ENCODE assay signal across 10 mouse cellular contexts in the genomic region with DNA sequence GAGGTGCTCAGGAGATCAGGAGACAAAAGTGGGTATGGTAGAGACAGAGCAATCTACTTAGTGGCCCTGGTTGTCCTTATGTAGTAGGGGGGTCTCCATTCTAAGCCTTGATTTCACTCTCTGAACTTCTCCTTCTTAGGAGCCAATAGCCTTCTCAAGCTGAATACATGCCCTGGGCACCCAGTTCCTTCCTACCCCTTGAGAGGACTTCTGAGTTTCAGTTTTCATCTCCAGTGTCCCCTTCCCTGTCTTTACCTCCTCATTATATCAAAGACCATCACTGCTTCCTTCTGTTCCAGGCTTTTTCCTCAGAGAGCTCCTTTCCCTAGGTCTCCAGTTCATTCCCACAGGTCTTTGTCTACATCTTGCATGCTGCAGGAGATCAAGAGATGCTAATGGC. TPM values are rescaled to one million over a fixed set of nuclear protein-coding genes. Genes with fewer than 3 reads are reported as not detected.
DNase-seq lines count a peak whose midpoint lies in the region; ATAC-seq lines count a peak whose summit lies in the region.
"Had no signal": no experiment of that assay in that cellular context is flagged by ENCODE, and none has a peak within 500 bp of the region (broad histone marks: within the 10 kb centered on the region; RNA-seq: fewer than 3 reads in every experiment).

No protein-coding gene starts in this region.

- no peak overlapping the region; a peak in 1 of 4 replicates for H3K27ac ChIP-seq in heart, embryonic 14.5 days (replicated peaks in 1 of 2; ENCODE audit: control insufficient read depth in 1 of 2, insufficient read depth in 1 of 2, low read depth in 2 of 2, low read length in 2 of 2)
- no peak overlapping the region for H3K27ac ChIP-seq in hindbrain, embryonic 16.5 days (ENCODE audit: low read depth, low read length)
- no peak overlapping the region for H3K27ac ChIP-seq in midbrain, embryonic 14.5 days (replicated peaks; ENCODE audit: low read depth, low read length)

- peak overlapping the region; percentile 85 for H3K4me2 ChIP-seq in heart, embryonic 14.5 days (ENCODE audit: low read length)
- peak overlapping the region; percentile 89 for H3K4me2 ChIP-seq in hindbrain, embryonic 16.5 days (ENCODE audit: low read length)
- peak overlapping the region; percentile 79 for H3K4me2 ChIP-seq in midbrain, embryonic 14.5 days (ENCODE audit: low read length)

- ATAC-seq in heart, embryonic 14.5 days (ENCODE audit: insufficient number of reproducible peaks, insufficient read depth, low FRiP score, low read depth): no peak
- peak; percentile 34; the same call in 1 of the 2 replicates for ATAC-seq in common myeloid progenitor, adult 5-6 weeks (replicated peaks; ENCODE audit: low read depth, poor library complexity, severe bottlenecking)
- ATAC-seq in hindbrain, embryonic 16.5 days: no peak
- no peak for ATAC-seq in midbrain, embryonic 14.5 days (ENCODE audit: low FRiP score, low TSS enrichment)
- ATAC-seq in megakaryocyte-erythroid progenitor cell, adult 5-6 weeks (replicated peaks; ENCODE audit: low FRiP score, low TSS enrichment, poor library complexity, severe bottlenecking): no peak

- no peak for DNase-seq in heart, adult 18-20 months
- no peak for DNase-seq in midbrain, embryonic 14.5 days
- no peak for DNase-seq in gastrocnemius, adult 8-10 months (ENCODE audit: low spot score in 2 of 2)
- DNase-seq in cerebellum, adult 18-20 months: no peak

- no peaks in the 10 kb centered on the region for H3K9me3 ChIP-seq in heart, embryonic 14.5 days (ENCODE audit: control insufficient read depth, low read length)
- no peaks in the 10 kb centered on the region for H3K9me3 ChIP-seq in hindbrain, embryonic 16.5 days (ENCODE audit: control insufficient read depth, low read length)
- no peaks in the 10 kb centered on the region for H3K9me3 ChIP-seq in midbrain, embryonic 14.5 days (ENCODE audit: control insufficient read depth, low read length)

- H3K27me3 ChIP-seq in heart, embryonic 14.5 days (ENCODE audit: control insufficient read depth, insufficient read depth, low read length): peaks cover 45% of the 10 kb centered on the region
- H3K27me3 ChIP-seq in hindbrain, embryonic 16.5 days (replicated peaks; ENCODE audit: control insufficient read depth, insufficient read depth, low read length): peaks cover 46% of the 10 kb centered on the region
- peaks cover 61% of the 10 kb centered on the region for H3K27me3 ChIP-seq in midbrain, embryonic 14.5 days (ENCODE audit: control insufficient read depth, insufficient read depth, low read length)

- H3K4me1 ChIP-seq in heart, embryonic 14.5 days (ENCODE audit: control insufficient read depth in 2 of 2, insufficient read depth in 2 of 2, low read length in 2 of 2): peaks cover 0 to 15% of the 10 kb centered on the region in 2 experiments; a peak in 2 of 4 replicates
- peaks cover 13% of the 10 kb centered on the region; the same call in 1 of the 2 replicates for H3K4me1 ChIP-seq in hindbrain, embryonic 16.5 days (ENCODE audit: control insufficient read depth, insufficient read depth, low read depth, low read length)
- H3K4me1 ChIP-seq in midbrain, embryonic 14.5 days (ENCODE audit: control insufficient read depth, insufficient read depth, low read length): peaks cover 15% of the 10 kb centered on the region; the same call in 1 of the 2 replicates

- H3K4me3 ChIP-seq in heart, embryonic 14.5 days (ENCODE audit: control insufficient read depth in 1 of 2, insufficient read depth in 1 of 2, low read depth in 1 of 2, low read length in 2 of 2): peak overlapping the region; percentile 65 to 66; a peak in 3 of 4 replicates
- peak overlapping the region; percentile 54 for H3K4me3 ChIP-seq in hindbrain, embryonic 16.5 days (ENCODE audit: low read length)
- H3K4me3 ChIP-seq in midbrain, embryonic 14.5 days (replicated peaks; ENCODE audit: low read depth, low read length): peak overlapping the region; percentile 42

- no peak overlapping the region; the same call in 1 of the 2 replicates for H3K9ac ChIP-seq in heart, embryonic 14.5 days (ENCODE audit: low read length)
- H3K9ac ChIP-seq in hindbrain, embryonic 16.5 days (ENCODE audit: low read depth, low read length): peak overlapping the region; percentile 70; the same call in 1 of the 2 replicates
- peak overlapping the region; percentile 56; the same call in 1 of the 2 replicates for H3K9ac ChIP-seq in midbrain, embryonic 14.5 days (replicated peaks; ENCODE audit: low read length)

- H3K36me3 ChIP-seq in heart, embryonic 14.5 days (ENCODE audit: control insufficient read depth, insufficient read depth, low read length): peaks cover 12% of the 10 kb centered on the region
- H3K36me3 ChIP-seq in hindbrain, embryonic 16.5 days (ENCODE audit: control insufficient read depth, insufficient read depth, low read length): peaks cover 5% of the 10 kb centered on the region
- peaks cover 23% of the 10 kb centered on the region for H3K36me3 ChIP-seq in midbrain, embryonic 14.5 days (ENCODE audit: control insufficient read depth, insufficient read depth, low read length)

RNA-seq across cellular contexts. Expression of a gene that starts 0.6 kb away (rescaled TPM):
- 7.9 and 11.1 TPM in 2 replicates for polyA plus RNA-seq in heart, embryonic 14.5 days (2014; fragmentation: Nextera tagmentation; extraction: Ambion mirVana)
- total RNA-seq in heart, adult 18-20 months (2021): 1 to 10 TPM; 4.8 TPM
- total RNA-seq in common myeloid progenitor, adult 5-6 weeks (2017): not detected in 2 replicates
- 1.4 TPM in 2 replicates for polyA plus RNA-seq in hindbrain, embryonic 16.5 days (2015; fragmentation: Nextera tagmentation; extraction: Ambion mirVana)
- polyA plus RNA-seq in midbrain, embryonic 14.5 days (2014; fragmentation: Nextera tagmentation; extraction: Ambion mirVana): 0.55 and 1.0 TPM in 2 replicates
- total RNA-seq in gastrocnemius, adult 8-10 months (2022): 1 to 10 TPM; 1.1 to 3.3 (median 2.4) TPM
- total RNA-seq in megakaryocyte-erythroid progenitor cell, adult 5-6 weeks (2014; fragmentation: Nextera tagmentation): not detected in 2 replicates
- not detected in 2 replicates for total RNA-seq in megakaryocyte-erythroid progenitor cell, adult 5-6 weeks (2017)
- total RNA-seq: CH12.LX had no signal

RNA-seq across cellular contexts. Expression of a gene that starts 36.4 kb away (rescaled TPM):
- polyA plus RNA-seq in heart, embryonic 14.5 days (2014; fragmentation: Nextera tagmentation; extraction: Ambion mirVana): not detected in 2 replicates
- total RNA-seq in heart, adult 18-20 months (2021): not detected
- not detected in 2 replicates for total RNA-seq in common myeloid progenitor, adult 5-6 weeks (2017)
- polyA plus RNA-seq in hindbrain, embryonic 16.5 days (2015; fragmentation: Nextera tagmentation; extraction: Ambion mirVana): 3.3 and 3.9 TPM in 2 replicates
- 2.4 and 5.3 TPM in 2 replicates for polyA plus RNA-seq in midbrain, embryonic 14.5 days (2014; fragmentation: Nextera tagmentation; extraction: Ambion mirVana)
- not detected for total RNA-seq in gastrocnemius, adult 8-10 months (2022)
- not detected in 2 replicates for total RNA-seq in megakaryocyte-erythroid progenitor cell, adult 5-6 weeks (2014; fragmentation: Nextera tagmentation)
- not detected in 2 replicates for total RNA-seq in megakaryocyte-erythroid progenitor cell, adult 5-6 weeks (2017)
- polyA plus RNA-seq: gonadal fat pad, adult 2 months had no signal

RNA-seq across cellular contexts. Expression of a gene that starts 37.1 kb away (rescaled TPM):
- polyA plus RNA-seq in heart, embryonic 14.5 days (2014; fragmentation: Nextera tagmentation; extraction: Ambion mirVana): 42.0 and 43.6 TPM in 2 replicates
- total RNA-seq in heart, adult 18-20 months (2021): 10 to 100 TPM; 18.2 to 24.2 TPM
- total RNA-seq in common myeloid progenitor, adult 5-6 weeks (2017): 27.0 and 33.2 TPM in 2 replicates
- polyA plus RNA-seq in hindbrain, embryonic 16.5 days (2015; fragmentation: Nextera tagmentation; extraction: Ambion mirVana): 90.2 and 98.7 TPM in 2 replicates
- 75.5 and 75.6 TPM in 2 replicates for polyA plus RNA-seq in midbrain, embryonic 14.5 days (2014; fragmentation: Nextera tagmentation; extraction: Ambion mirVana)
- total RNA-seq in gastrocnemius, adult 8-10 months (2022): 10 to 100 TPM; 20.1 to 30.6 (median 25.4) TPM
- total RNA-seq in megakaryocyte-erythroid progenitor cell, adult 5-6 weeks (2014; fragmentation: Nextera tagmentation): 34.5 and 35.6 TPM in 2 replicates
- 26.6 and 65.5 TPM in 2 replicates for total RNA-seq in megakaryocyte-erythroid progenitor cell, adult 5-6 weeks (2017)
- total RNA-seq: CH12.LX had no signal

RNA-seq across cellular contexts. Expression of a gene that starts 41.6 kb away (rescaled TPM):
- polyA plus RNA-seq in heart, embryonic 14.5 days (2014; fragmentation: Nextera tagmentation; extraction: Ambion mirVana): 1.0 and 1.3 TPM in 2 replicates
- 1 to 10 TPM; 1.7 to 2.1 TPM for total RNA-seq in heart, adult 18-20 months (2021)
- 5.4 TPM in 1 of 2 replicates, not detected in the other for total RNA-seq in common myeloid progenitor, adult 5-6 weeks (2017)
- 3.5 and 3.8 TPM in 2 replicates for polyA plus RNA-seq in hindbrain, embryonic 16.5 days (2015; fragmentation: Nextera tagmentation; extraction: Ambion mirVana)
- 3.8 and 3.9 TPM in 2 replicates for polyA plus RNA-seq in midbrain, embryonic 14.5 days (2014; fragmentation: Nextera tagmentation; extraction: Ambion mirVana)
- 1 to 10 TPM in 2 of 4 experiments, under 1 TPM in 2; 0.46 to 1.1 (median 0.81) TPM for total RNA-seq in gastrocnemius, adult 8-10 months (2022)
- 3.5 and 6.9 TPM in 2 replicates for total RNA-seq in megakaryocyte-erythroid progenitor cell, adult 5-6 weeks (2014; fragmentation: Nextera tagmentation)
- total RNA-seq in megakaryocyte-erythroid progenitor cell, adult 5-6 weeks (2017): 2.2 and 3.4 TPM in 2 replicates
